Mouse (Mus musculus) ES-E14 (cell line): ENCODE data around the gene Serpinb8. TPM values are rescaled to one million over a fixed set of nuclear protein-coding genes. Genes with fewer than 3 reads are reported as not detected.

ENCODE experiments used
- DNase-seq: peaks from one replicate; pipeline ENCODE4 v3.0.0-alpha.2; 2013; ENCODE audit warnings: low read depth, low spot score
- H3K27ac ChIP-seq: 2 replicates; pipeline ENCODE4 v1.5.1; 2012; ENCODE audit warnings: low read depth, mild to moderate bottlenecking, low read length, moderate library complexity, mixed read lengths; ENCODE audit not compliant: poor library complexity, insufficient read depth, severe bottlenecking
- H3K36me3 ChIP-seq: 2 replicates; pipeline ENCODE4 v1.6.1; 2012; ENCODE audit warnings: mild to moderate bottlenecking, low read length, moderate library complexity, mixed read lengths; ENCODE audit not compliant: control insufficient read depth, poor library complexity, insufficient read depth, severe bottlenecking
- H3K4me1 ChIP-seq, 2 experiments: fragments of 150-350 bp in 1 of 2; sonication (generic) in 1 of 2; 2 replicates each; pipeline ENCODE4 v1.6.1; 2012; ENCODE audit warnings: low read length in 2 of 2, mild to moderate bottlenecking in 1 of 2, mixed read lengths in 1 of 2; ENCODE audit not compliant: control insufficient read depth in 2 of 2, insufficient read depth in 2 of 2, poor library complexity in 1 of 2
- H3K4me3 ChIP-seq, 2 experiments: fragments of 150-350 bp in 1 of 2; sonication (generic) in 1 of 2; 2 replicates each; pipeline ENCODE4 v1.5.1; 2012; ENCODE audit warnings: low read length in 2 of 2, low read depth in 1 of 2, mild to moderate bottlenecking in 1 of 2, mixed read lengths in 1 of 2; ENCODE audit not compliant: insufficient read depth in 1 of 2, poor library complexity in 1 of 2, severe bottlenecking in 1 of 2
- H3K9ac ChIP-seq: 2 replicates; pipeline ENCODE4 v1.6.1; 2012; ENCODE audit warnings: low read depth, mild to moderate bottlenecking, low read length, mixed read lengths; ENCODE audit not compliant: poor library complexity, insufficient read depth, severe bottlenecking
- H3K9me3 ChIP-seq: fragments of 150-350 bp; sonication (generic); 2 replicates; pipeline ENCODE4 v1.6.1; 2012; ENCODE audit warnings: low read depth, mild to moderate bottlenecking, low read length; ENCODE audit not compliant: control insufficient read depth, insufficient read depth
- CHD2 ChIP-seq: IDR thresholded peaks from 2 replicates; pipeline ENCODE4 v1.6.1; 2014; ENCODE audit warnings: mild to moderate bottlenecking, low read depth, low read length, inconsistent platforms
- HCFC1 ChIP-seq: IDR thresholded peaks from 2 replicates; pipeline ENCODE4 v1.6.1; 2012; ENCODE audit warnings: low read length, inconsistent platforms, borderline replicate concordance; ENCODE audit not compliant: insufficient read depth
- MAFK ChIP-seq: IDR thresholded peaks from 2 replicates; pipeline ENCODE4 v1.6.1; 2014; ENCODE audit warnings: mild to moderate bottlenecking, low read depth, low read length, inconsistent platforms; ENCODE audit not compliant: insufficient read depth
- ZC3H11A ChIP-seq: IDR thresholded peaks from 2 replicates; pipeline ENCODE4 v1.6.1; 2012; ENCODE audit warnings: low read depth, mild to moderate bottlenecking, inconsistent platforms, low read length, borderline replicate concordance
- ZNF384 ChIP-seq: IDR thresholded peaks from 2 replicates; pipeline ENCODE4 v1.6.1; 2012; ENCODE audit warnings: low read depth, low read length, inconsistent platforms
- in situ Hi-C, 2 experiments: fragments of 600-800 bp; cut with MboI; formaldehyde crosslinking; loops; one replicate each; pipeline ENCODE4 v1.15.1; 2025; ENCODE audit warnings: low sequenced_read_pairs in 2 of 2, inconsistent platforms in 1 of 2; ENCODE audit not compliant: unreplicated experiment in 2 of 2
- total RNA-seq: library from RNA; depleted of rRNA; stranded (reverse); fragments of 300-350 nt; gene quantifications from 2 replicates; pipeline ENCODE4 v1.2.3, GENCODE M21; 2012

The Serpinb8 gene
- total RNA-seq, 1 experiment = 0.80 TPM

DNA sequence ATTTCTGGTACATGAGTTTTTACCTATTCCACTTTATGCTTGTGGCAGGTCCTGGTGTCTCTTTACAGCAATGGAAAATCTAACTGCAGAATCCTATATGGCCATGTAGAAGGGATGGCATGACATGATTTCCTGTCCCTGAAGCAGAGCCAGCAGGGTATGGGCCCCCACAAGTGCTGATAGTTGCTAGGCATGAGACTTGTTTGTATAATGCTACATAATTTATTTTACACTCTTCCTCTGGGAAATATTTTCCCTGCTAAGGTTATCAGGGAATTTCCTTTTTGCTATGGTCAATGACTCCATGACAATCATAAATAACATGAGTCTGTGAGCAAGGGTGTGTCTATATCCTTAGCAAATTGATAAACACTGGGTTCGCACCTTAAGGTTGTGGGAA lies 12.3 kb upstream of the Serpinb8 start:
- DNase-seq = no peak
- H3K9ac ChIP-seq = no peak overlapping the region
- H3K4me3 ChIP-seq = no peak overlapping the region

DNA sequence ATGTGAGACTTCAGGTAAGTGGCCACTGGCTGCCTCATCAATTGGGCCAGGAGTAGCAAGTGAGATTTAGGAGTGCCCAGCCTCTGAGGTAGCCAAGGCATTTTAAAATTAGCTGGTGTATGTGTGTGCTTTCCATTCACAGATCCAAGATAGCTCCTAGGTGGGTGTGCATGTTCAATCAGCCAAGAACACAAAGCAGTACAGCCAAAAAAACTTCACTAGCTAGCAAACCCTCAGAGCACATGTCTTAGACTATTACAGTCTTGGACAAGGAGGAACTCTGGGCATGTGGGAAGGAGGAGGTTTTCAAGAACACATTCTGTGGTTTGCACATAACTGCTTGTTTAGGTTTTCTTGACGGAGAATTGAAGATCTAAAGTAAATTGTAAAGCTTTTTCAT lies 8.6 kb upstream of the Serpinb8 start:
- in situ Hi-C loops = no loop called here
- no peak for TF ChIP-seq ZNF384
- no peak for TF ChIP-seq CHD2
- TF ChIP-seq HCFC1 = no peak
- no peak for TF ChIP-seq ZC3H11A
- TF ChIP-seq MAFK = no peak

More for the DNA sequence above, 12.3 kb upstream of the Serpinb8 start:
- H3K27ac ChIP-seq = no peak overlapping the region
- in situ Hi-C loops = no loop called here
- no peaks in the 10 kb centered on the region for H3K9me3 ChIP-seq
- TF ChIP-seq ZNF384 (no peak), CHD2 (no peak), ZC3H11A (no peak), MAFK (no peak), HCFC1 (no peak)
- no peaks in the 10 kb centered on the region for H3K36me3 ChIP-seq
- H3K4me1 ChIP-seq = no peaks in the 10 kb centered on the region

DNA sequence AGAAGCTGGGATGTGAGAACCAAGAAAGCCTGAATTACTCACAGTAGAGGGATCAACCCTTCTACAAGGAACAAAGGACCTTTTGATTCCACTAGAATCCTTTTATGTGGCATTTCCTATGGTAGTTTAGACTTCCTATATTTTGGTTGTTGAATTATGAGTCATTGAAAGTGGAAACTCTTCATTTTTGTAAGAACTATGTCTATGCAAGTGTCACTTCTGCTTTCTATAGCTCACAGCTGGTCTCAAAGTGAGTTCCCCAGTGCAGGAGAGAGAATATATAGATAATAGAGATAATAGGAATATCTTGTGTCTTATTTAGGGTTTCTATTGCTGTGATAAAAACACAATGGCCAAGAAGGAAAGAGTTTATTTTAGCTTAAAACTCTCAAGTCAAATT lies 6.9 kb upstream of the Serpinb8 start:
- no peaks in the 10 kb centered on the region for H3K4me1 ChIP-seq
- no peak overlapping the region for H3K9ac ChIP-seq
- no peak for TF ChIP-seq ZNF384
- H3K36me3 ChIP-seq = no peaks in the 10 kb centered on the region
- no peak for DNase-seq
- H3K9me3 ChIP-seq = no peaks in the 10 kb centered on the region
- no peak overlapping the region for H3K27ac ChIP-seq
- in situ Hi-C loops = no loop called here
- H3K4me3 ChIP-seq = no peak overlapping the region

More for the DNA sequence above, 8.6 kb upstream of the Serpinb8 start:
- DNase-seq = no peak
- H3K9ac ChIP-seq = no peak overlapping the region
- H3K4me1 ChIP-seq = no peaks in the 10 kb centered on the region
- H3K4me3 ChIP-seq = no peak overlapping the region
- H3K27ac ChIP-seq = no peak overlapping the region
- H3K36me3 ChIP-seq = no peaks in the 10 kb centered on the region
- H3K9me3 ChIP-seq = no peaks in the 10 kb centered on the region

DNA sequence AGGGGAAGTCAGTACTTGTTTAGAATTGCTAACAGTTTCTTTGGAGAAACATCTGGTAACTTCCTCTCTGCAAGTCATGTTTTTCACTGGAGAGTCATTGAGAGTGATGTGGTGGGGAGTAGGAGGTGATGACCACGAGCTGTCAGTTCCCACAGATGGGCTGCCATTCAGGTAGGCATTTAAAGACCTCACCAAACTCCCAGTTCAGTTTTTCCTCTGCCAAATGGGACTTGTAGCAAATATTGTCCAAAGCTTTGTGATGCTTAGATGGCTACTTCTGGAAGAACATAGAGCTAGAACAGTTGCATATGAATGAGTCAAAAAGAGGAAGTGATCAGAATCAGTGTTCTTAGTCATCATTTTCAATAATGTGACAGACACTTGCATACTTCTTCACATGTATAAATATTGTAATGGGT lies 5.8 kb upstream of the Serpinb8 start:
- in situ Hi-C loops = no loop called here
- Histone ChIP-seq H3K36me3 (no peaks in the 10 kb centered on the region), H3K9me3 (no peaks in the 10 kb centered on the region), H3K4me1 (no peaks in the 10 kb centered on the region), H3K4me3 (no peak overlapping the region), H3K27ac (no peak overlapping the region), H3K9ac (no peak overlapping the region)
- no peak for DNase-seq
- TF ChIP-seq ZNF384 (no peak), MAFK (no peak), ZC3H11A (no peak), CHD2 (no peak), HCFC1 (no peak)

DNA sequence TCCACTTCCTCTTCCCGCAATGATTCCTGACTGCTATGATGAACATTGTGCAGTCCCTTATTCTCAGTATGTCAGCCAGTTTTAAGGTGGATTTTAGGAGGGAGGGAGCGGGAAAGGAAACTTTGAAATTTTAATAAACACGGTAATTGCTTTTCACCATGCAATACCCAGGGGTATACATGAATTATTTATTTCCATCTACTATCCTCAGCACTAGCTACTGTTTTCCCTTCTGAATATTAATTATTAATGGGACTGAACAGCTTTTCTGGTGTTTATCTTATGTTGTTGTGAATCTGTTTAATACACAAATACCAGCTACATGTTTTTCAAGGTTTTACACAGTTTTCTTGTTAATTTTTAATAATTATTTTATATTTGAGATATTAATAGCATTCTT lies 4.9 kb upstream of the Serpinb8 start:
- no peak for TF ChIP-seq CHD2
- no peak for TF ChIP-seq HCFC1
- no peak for TF ChIP-seq ZC3H11A
- TF ChIP-seq MAFK = no peak
- TF ChIP-seq ZNF384 = no peak
- Histone ChIP-seq H3K9ac (no peak overlapping the region), H3K4me1 (peaks cover 0 to 2% of the 10 kb centered on the region in 2 experiments; a peak in 1 of 4 replicates), H3K27ac (no peak overlapping the region), H3K36me3 (no peaks in the 10 kb centered on the region), H3K4me3 (no peak overlapping the region), H3K9me3 (no peaks in the 10 kb centered on the region)
- no peak for DNase-seq
- in situ Hi-C loops = no loop called here
